Mouse (Mus musculus): ENCODE results near the gene Wdfy3. TPM values are rescaled to one million over a fixed set of nuclear protein-coding genes. Genes with fewer than 3 reads are reported as not detected.

Gene Wdfy3
- total RNA-seq, 1 experiment from 2014 or later = 11.2 TPM

DNA sequence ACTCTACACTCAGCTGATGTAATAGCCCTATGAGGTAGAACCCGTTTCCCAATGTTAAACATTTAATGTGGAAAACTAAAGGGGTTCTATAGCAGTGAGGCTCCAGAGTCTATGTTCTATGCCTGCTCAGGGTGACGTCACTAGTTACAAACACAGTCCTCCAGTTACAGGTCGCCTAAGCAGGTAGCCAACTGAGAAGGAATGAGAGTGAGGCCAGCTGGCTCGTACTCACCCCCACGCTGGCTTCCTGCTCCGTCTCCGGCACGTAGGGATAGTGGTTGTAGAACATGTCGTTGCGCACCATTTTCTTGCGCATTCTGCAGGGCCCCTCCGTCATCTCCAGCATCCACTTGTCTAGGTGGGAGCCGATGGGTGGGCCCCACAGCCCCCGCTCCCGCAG is 187.5 kb downstream of the Wdfy3 start:
- no peak for ATAC-seq (replicated peaks in 1 of 2; ENCODE audit: insufficient read depth in 1 of 2, low FRiP score in 2 of 2, low TSS enrichment in 1 of 2, low read depth in 1 of 2, poor library complexity in 2 of 2, severe bottlenecking in 2 of 2)

DNA sequence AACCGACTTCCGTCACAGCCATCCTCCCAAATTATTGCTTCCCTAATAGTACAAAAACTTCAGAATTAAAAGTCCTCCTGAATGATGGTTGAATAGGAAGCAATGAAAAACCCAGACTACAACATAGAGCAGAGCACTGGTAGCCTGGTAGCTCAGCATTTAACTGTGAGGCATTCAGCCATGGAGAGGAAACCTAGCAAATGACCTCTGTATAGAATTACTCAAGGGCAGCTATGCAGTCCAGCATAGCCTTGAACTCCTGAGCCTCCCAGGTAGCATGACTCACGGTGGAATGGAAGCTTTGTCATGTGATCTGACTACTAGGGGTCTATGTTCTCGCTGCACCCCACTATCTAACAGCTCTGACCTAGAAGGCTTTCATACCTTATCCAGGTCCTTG is 189.8 kb downstream of the Wdfy3 start:
- no peak for ATAC-seq (replicated peaks in 1 of 2; ENCODE audit: insufficient read depth in 1 of 2, low FRiP score in 2 of 2, low TSS enrichment in 1 of 2, low read depth in 1 of 2, poor library complexity in 2 of 2, severe bottlenecking in 2 of 2)

DNA sequence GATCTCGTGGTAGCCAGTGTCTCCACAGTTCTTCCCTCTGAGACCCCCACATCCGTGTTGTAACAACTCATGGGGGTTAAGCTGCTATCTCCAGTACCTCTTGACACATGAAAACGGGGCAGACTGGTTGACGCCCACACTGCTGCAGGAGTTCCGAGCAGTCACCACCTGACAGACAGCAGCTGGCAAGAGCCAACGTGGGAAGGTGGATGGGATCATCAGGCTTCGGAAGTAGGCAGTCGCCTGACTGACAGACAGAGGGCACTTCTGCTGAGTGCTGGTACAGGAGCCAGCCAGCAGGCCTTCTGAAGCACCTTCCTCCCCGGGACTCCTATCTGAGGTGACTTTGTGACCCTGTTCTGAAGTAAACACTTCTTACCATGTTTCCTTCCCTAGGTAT is 191.3 kb downstream of the Wdfy3 start:
- no peak for ATAC-seq (replicated peaks in 1 of 2; ENCODE audit: insufficient read depth in 1 of 2, low FRiP score in 2 of 2, low TSS enrichment in 1 of 2, low read depth in 1 of 2, poor library complexity in 2 of 2, severe bottlenecking in 2 of 2)

DNA sequence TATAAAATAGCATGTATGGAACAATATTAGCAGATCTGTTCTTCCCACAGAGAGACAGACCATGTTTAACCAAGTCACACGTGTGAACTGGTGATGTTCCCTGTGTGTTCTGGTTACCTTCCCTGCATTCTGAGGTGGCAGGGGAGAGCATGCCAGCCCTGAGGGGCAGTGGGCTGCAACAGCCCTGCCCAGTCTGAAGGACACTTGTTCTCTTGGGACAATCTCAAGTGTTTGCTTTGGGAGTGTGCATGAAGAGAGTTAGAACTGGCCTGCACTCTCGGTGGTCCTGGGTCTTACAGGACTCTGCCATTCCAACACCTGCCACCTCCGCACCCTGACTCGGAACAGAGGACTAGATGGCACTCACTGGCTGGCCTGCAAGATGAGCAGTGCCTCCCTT is 193.5 kb downstream of the Wdfy3 start:
- ATAC-seq (replicated peaks in 1 of 2; ENCODE audit: insufficient read depth in 1 of 2, low FRiP score in 2 of 2, low TSS enrichment in 1 of 2, low read depth in 1 of 2, poor library complexity in 2 of 2, severe bottlenecking in 2 of 2) = no peak

DNA sequence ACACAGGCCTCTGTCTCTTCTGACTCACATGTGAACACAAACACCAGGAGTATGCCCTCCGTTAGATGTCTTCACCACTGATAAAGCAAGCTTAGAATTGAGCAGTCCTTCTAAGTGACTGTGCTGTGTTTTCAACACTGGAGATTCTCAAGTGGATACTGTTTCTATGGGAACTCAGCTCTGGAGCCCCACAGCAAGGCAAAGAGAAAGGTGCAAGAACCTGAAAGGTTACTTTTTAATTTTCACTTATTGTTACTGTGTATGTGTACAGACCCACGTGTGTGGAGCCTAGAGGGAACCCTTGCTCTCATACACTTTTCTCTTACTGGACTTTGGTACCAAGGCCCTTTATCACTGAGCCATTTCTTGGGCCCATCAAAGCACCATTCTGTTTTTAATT is 203.0 kb downstream of the Wdfy3 start:
- ATAC-seq (replicated peaks in 1 of 2; ENCODE audit: insufficient read depth in 1 of 2, low FRiP score in 2 of 2, low TSS enrichment in 1 of 2, low read depth in 1 of 2, poor library complexity in 2 of 2, severe bottlenecking in 2 of 2) = no peak

DNA sequence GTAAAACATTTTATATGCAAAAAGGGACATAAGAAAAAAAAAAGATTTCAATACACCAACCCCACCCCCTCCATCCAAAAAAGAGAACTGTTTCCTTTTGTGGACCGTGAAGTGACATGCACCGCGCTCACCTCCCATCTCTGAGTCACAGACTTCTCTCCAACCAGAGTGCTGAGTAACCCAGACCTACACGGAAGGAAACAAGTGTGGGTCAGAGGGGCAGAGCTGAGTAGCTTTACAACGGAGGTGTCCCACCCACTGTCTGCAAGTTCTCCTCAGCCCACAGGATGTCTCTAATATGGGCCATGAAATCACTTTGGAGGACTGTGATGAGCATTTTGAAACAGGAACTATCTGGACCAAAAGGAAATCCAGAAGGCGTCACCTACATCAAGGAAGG is 205.8 kb downstream of the Wdfy3 start:
- peak; percentile 32 to 48 for ATAC-seq (replicated peaks in 1 of 2; ENCODE audit: insufficient read depth in 1 of 2, low FRiP score in 2 of 2, low TSS enrichment in 1 of 2, low read depth in 1 of 2, poor library complexity in 2 of 2, severe bottlenecking in 2 of 2)

DNA sequence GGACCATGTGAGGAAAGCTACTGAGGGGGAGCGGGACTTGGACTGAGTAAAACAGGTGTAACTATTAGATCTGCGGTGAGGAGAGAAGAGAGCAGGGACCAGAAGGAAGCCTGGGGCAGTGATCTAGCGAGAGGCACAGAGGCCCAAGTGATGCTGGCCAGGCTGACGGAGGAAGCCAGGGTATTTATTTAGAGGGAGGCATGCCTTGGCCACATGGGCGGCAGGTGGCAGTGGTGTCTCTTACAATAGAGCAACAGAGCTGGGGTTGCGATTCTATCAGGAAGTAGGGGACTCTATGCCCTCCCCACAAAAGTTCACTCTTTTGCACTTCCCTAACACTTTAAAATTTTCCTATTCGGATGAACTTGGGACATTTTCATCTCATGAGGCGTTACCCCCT is 207.1 kb downstream of the Wdfy3 start:
- no peak for ATAC-seq (replicated peaks in 1 of 2; ENCODE audit: insufficient read depth in 1 of 2, low FRiP score in 2 of 2, low TSS enrichment in 1 of 2, low read depth in 1 of 2, poor library complexity in 2 of 2, severe bottlenecking in 2 of 2)

DNA sequence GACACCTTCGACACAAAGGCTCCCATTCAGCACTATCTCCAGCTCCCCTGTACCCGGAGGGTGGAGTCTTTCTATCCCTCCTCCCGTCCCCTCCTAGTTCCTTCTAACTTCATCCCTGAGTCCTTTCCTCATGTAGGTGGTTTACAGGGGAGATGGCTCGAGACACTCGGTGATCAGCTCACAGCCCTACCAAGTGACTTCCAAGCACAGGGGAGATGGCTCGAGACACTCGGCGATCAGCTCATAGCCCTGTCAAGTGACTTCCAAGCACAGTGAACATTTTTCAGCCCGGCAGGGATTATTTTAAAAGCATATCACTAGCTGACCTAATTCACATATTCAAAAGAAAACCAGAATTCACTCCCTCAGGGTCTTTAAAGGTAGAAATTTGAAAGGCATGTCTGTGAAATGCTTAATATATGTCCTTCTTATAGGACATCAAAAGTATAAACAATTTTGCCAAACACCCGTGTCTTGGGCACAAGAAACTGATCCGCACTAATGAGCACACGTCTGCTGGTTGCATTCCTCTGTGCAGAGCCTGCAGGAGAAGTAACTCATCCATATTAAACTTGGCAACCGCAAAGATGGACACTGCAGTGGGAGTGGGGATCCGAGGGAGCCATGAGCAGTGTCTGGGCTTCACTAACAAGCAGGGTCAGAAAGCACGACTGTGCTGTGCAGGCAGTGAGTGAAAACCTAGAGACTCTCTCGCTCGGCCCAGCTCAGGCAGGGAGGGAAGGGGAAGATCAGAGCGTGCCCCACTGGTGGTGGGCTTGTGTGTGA is 207.7 kb downstream of the Wdfy3 start:
- ATAC-seq (replicated peaks in 1 of 2; ENCODE audit: insufficient read depth in 1 of 2, low FRiP score in 2 of 2, low TSS enrichment in 1 of 2, low read depth in 1 of 2, poor library complexity in 2 of 2, severe bottlenecking in 2 of 2) = no peak

DNA sequence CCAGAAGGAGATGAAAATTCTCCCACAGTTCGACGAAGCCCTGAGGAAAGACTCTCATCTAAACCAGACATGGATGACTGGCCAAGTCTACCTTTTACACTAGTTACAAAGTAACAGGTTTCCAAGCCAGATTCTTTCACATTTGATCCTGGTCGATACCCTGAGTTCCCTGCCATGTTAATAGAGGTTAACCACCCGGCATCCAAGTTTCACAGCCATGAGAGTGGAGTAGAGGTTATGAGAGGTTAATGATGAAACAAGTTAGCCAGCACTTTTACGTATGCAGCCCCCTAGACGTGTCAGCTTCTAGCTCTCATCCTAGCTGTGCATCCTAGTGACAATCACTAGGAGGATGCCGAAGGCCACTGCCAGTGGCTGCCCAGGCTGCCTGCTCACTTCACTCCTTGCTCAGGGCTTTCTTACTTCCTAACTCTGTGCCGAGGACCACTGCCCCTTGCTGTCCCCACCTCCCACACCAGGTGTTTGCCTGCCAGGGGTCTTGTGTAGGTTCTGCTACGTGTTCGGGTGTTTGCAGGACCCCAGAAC is 210.8 kb downstream of the Wdfy3 start:
- no peak for ATAC-seq (replicated peaks in 1 of 2; ENCODE audit: insufficient read depth in 1 of 2, low FRiP score in 2 of 2, low TSS enrichment in 1 of 2, low read depth in 1 of 2, poor library complexity in 2 of 2, severe bottlenecking in 2 of 2)

DNA sequence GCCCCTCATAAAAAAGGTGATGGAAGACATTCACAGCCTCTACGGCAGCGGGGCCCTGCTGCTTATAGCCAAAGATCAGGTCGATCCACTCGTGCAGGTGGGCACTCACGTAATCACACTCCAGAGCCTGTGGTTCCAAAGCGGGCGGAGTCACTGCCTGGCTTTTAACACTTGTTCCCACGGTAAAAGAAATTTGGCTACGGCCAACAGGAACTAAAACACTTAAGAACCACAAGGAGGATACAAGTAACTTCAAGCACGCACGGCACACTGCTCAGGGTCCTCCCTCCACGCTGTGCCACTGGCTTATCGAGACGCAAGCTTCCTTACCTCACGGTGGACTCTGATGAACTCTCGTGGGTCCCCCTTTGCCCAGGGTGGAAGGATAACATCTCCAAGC is 214.2 kb downstream of the Wdfy3 start:
- no peak for ATAC-seq (replicated peaks in 1 of 2; ENCODE audit: insufficient read depth in 1 of 2, low FRiP score in 2 of 2, low TSS enrichment in 1 of 2, low read depth in 1 of 2, poor library complexity in 2 of 2, severe bottlenecking in 2 of 2)

DNA sequence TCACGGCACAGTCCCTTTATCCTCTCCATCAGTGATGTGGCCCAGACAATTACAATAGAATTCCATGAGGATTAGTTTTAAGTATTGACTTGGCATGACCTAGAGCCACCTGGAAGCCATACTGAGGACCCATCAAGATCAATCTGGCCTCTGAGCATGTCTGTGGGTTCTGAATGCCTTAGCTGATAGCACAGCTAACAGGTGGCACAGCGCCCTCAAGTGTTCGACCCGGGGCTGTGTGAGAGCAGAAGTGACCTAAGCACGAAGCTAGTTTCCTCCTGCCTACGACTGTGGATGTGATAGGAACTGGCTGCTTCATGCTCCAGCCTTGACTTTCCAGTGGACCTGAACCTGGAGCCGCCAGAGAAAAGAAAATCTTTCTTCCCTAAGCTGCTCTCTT is 215.1 kb downstream of the Wdfy3 start:
- ATAC-seq (replicated peaks in 1 of 2; ENCODE audit: insufficient read depth in 1 of 2, low FRiP score in 2 of 2, low TSS enrichment in 1 of 2, low read depth in 1 of 2, poor library complexity in 2 of 2, severe bottlenecking in 2 of 2) = peak; percentile 27 to 28; a peak in 1 of 4 replicates

DNA sequence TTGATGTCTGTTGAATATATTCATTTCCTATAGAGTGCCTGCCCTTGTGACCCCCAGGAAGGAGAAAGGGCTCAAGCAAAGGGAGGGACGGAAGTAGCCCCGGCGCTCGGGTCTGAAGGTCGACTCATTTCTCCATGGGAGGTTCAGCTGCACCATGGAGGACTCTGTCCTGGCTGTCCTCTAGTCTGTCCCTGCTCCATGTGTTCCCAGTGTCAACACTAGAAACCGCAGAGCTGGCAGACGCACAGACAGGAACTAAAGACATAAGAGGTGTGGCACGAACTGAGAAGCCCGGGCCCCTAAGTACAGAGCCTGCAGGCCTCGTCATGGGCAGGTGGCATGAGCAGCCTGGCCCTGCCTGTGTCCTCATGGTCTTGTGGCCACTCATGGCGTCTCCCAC is 215.6 kb downstream of the Wdfy3 start:
- no peak for ATAC-seq (replicated peaks in 1 of 2; ENCODE audit: insufficient read depth in 1 of 2, low FRiP score in 2 of 2, low TSS enrichment in 1 of 2, low read depth in 1 of 2, poor library complexity in 2 of 2, severe bottlenecking in 2 of 2)

DNA sequence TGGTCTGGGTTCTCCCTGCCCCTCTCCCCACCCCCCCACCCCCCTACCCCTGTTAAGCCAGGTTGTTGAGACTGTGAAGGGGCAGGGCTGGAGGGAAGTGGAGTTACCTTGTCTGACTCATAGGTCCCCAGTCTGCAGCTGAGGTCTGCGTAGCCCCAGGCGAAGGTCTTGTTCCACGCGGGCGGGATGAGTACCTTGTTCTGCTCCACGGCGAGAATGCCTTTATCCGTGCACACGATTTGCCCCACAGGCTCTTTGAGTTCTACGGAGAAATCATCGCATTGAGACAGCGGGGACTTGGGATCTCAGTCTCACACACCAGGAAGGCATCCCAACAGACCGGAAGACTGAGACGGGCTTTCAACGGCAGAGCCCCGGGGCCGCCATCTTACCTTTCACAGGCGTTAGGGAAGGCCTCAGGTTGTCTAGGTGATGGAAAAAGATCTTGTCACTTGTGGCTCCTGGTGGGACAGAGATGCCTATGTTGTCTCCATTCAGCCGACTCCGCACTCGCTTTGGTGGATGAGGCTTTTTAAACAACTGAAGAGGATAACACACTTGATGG is 217.5 kb downstream of the Wdfy3 start:
- ATAC-seq (replicated peaks in 1 of 2; ENCODE audit: insufficient read depth in 1 of 2, low FRiP score in 2 of 2, low TSS enrichment in 1 of 2, low read depth in 1 of 2, poor library complexity in 2 of 2, severe bottlenecking in 2 of 2) = no peak

DNA sequence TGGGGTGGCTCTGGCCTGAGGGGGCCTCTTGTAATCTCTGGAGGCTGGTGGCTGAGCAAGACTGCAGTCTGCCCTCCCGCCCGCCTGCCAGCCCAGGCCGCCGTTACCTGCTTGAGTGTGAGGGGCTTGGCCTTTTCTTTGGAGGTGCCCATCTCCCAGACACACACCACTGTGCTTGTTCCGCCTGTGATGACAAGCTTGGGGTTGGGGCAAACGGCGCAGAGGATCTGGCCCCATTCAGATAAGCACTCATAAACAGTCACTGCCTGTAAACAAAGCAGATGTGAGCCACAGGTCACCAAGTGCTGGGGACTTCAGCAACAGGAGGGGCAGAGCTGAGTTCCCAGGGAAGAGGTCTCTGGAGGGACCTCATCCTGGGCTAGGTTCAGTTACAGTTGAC is 218.6 kb downstream of the Wdfy3 start:
- ATAC-seq (replicated peaks in 1 of 2; ENCODE audit: insufficient read depth in 1 of 2, low FRiP score in 2 of 2, low TSS enrichment in 1 of 2, low read depth in 1 of 2, poor library complexity in 2 of 2, severe bottlenecking in 2 of 2) = no peak

DNA sequence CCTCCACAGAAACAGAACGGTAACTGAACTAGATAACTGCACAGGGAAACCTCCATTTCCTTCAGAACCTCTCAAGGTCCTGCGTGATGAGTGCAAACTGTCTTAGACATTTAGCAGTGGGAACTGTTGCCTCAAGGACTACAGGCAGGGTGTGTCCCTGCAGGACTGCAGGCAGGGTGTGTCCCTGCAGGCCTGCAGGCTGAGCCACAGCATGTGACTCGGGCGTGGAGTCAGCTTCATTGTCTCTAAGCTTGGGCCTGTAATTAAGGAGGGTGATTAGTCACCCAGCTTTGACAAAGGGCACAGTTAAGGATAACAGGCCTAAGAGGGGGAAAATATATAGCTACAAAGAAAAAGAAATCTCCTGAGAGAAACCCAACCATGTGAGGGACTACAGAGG is 222.0 kb downstream of the Wdfy3 start:
- ATAC-seq (replicated peaks in 1 of 2; ENCODE audit: insufficient read depth in 1 of 2, low FRiP score in 2 of 2, low TSS enrichment in 1 of 2, low read depth in 1 of 2, poor library complexity in 2 of 2, severe bottlenecking in 2 of 2) = no peak

DNA sequence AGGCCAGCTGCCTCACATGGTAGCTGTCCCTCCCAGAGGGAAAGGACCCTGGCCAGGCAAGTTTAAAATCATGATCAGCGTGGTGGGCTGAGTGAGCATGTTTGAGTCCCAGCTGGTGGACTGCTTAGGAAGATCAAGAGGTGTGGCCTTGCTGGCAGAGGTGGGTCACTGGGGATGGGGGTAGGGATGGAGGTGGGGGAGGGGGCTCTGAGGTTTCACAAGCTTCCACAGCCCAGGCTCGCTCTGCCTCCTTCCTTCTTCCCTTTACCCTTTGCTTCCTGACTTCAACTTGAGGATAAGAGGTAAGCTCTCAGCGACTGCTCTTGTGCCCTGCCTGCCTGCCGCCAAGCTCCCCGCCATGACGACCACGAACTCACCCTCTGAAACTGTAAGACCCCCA is 222.4 kb downstream of the Wdfy3 start:
- ATAC-seq (replicated peaks in 1 of 2; ENCODE audit: insufficient read depth in 1 of 2, low FRiP score in 2 of 2, low TSS enrichment in 1 of 2, low read depth in 1 of 2, poor library complexity in 2 of 2, severe bottlenecking in 2 of 2) = no peak

DNA sequence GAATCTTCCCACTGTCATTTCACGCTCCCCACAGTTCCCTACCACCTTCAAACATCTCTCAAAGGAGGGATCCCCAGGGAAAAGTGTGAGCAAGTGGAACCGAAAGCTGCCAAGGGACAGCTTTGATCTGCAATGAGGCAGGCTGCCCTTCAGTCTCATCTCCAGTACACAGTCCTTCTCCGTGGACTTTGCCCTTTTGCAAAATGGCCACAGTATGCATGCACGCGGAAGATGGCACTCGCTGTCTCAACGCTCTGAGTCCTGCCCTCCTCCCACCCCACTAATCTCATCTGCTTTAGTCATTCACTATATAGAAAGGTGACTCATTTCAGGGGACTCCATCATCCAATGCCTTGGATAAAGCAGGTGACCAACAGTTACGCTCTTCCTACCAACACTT is 223.8 kb downstream of the Wdfy3 start:
- ATAC-seq (replicated peaks in 1 of 2; ENCODE audit: insufficient read depth in 1 of 2, low FRiP score in 2 of 2, low TSS enrichment in 1 of 2, low read depth in 1 of 2, poor library complexity in 2 of 2, severe bottlenecking in 2 of 2) = no peak

DNA sequence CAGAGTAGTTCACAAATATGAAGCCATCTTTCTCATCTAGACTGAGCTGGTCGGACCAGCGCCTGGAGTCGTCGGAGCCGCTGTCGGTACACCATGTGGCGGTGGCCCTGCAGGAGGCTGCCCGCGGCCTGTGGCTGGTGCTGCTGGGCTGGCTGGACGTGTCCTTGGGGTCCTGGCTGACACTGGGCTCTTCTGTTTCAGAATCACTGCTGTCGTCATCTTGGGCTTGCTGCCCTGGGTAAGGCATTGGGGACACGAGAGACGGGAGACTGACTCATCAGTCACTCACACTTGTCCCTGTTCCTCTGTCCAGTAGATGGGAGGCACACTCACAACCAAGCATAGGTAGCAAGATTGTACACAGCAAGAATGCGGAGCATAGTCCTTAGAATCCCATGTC is 224.7 kb downstream of the Wdfy3 start:
- ATAC-seq (replicated peaks in 1 of 2; ENCODE audit: insufficient read depth in 1 of 2, low FRiP score in 2 of 2, low TSS enrichment in 1 of 2, low read depth in 1 of 2, poor library complexity in 2 of 2, severe bottlenecking in 2 of 2) = no peak

DNA sequence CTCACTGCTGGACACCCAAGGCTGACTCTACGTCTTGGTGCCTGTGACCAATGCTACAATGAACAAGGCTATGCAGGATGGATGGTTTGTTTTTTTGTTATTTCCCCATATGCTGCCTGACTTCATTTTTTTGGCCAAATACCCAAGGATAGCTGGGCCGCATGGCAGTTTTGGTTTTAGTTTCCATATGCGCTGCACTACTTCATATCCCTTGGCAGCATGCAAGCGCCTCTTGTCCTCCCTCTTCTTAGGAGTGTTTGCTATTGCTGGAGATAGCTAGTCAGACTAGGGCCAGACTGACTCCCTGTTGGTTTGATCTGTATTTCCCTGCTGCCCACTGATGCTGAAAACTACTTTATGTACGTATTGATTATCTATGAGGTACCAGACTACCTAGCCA is 229.2 kb downstream of the Wdfy3 start:
- ATAC-seq (replicated peaks in 1 of 2; ENCODE audit: insufficient read depth in 1 of 2, low FRiP score in 2 of 2, low TSS enrichment in 1 of 2, low read depth in 1 of 2, poor library complexity in 2 of 2, severe bottlenecking in 2 of 2) = no peak
